Mouse (Mus musculus): ENCODE measurements at regions not wholly inside any gene's neighbourhood (a gene's known extent, or its start where the extent isn't known, plus 50 kb on each side); places are given as distances from the start of the nearest gene placed in this dataset.

- DNase-seq (ENCODE audit: low spot score) = no peak
Observed at GRCm38 (mm10) chr1:193700217-193700616, 330.1 kb upstream of the Camk1g start.

GRCm38 (mm10) chr1:193698603-193699266 lies 328.6 kb upstream of the Camk1g start:
- DNase-seq (ENCODE audit: low spot score) = peak; percentile 70

GRCm38 (mm10) chr1:193697857-193698256 lies 327.8 kb upstream of the Camk1g start:
- no peak for DNase-seq (ENCODE audit: low spot score)

DNA sequence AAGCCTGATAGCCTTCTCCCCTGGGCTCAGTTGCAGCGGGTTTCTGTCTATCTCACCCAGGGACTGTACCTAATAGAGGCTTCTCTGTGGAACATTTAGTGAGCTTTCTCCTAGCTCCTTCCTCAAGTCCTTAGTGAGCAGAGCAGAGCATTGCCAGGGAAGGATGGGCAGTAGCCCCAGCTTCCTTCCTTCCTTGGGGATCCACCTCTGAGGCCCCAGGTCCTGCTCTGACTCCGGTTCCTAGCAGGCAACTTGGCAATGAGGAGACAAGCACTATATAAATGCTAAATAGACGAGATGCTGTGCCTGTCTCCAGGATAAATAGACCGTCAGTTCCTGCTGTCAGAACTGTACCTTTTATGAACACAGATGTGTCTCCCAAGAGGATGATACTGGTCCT lies 326.9 kb upstream of the Camk1g start:
- no peak for DNase-seq (ENCODE audit: low spot score)

GRCm38 (mm10) chr1:193692991-193693390 lies 322.9 kb upstream of the Camk1g start:
- no peak for DNase-seq (ENCODE audit: low spot score)

DNA sequence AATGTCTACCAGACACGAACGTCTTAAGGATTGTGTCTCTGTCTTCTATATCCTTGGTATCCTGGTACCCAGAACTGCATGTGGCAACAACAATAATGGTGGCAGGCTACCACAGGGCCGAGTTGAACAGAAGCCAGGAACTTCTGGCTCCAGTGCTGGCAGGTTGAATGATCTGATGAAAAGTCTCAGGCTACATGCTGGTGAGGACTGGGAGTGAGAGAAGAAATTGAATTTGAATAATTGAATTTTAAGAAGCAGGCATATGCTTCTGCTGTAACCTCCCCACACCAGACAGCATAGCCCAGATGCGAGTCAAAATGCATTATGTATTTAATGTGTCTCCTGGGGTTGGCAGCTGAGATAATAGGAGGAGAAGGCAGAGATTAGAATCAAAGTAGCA lies 319.5 kb upstream of the Camk1g start:
- no peak for DNase-seq (ENCODE audit: low spot score)

GRCm38 (mm10) chr1:193682917-193683316 lies 312.8 kb upstream of the Camk1g start:
- no peak for DNase-seq (ENCODE audit: low spot score)

DNA sequence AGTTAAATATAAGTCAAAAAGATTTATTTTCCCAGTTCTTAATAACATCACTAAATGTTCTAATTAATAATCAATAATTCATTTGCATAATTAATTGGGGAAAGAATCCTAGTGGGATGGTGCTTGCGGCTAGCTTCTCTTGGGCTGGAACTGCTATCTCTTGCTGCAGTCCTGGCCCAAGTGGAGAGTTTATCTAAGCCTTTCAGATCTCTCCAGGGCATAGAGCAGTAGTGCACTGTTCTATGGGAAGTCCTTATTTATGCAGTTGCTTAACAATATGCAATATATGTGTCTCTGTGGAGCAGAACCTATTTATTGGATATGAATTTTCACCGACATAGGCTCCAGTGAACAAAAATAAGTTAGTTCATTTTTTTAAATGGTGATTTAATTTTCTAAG lies 308.4 kb upstream of the Camk1g start:
- DNase-seq (ENCODE audit: low spot score) = no peak

GRCm38 (mm10) chr1:193673236-193673830 lies 303.2 kb upstream of the Camk1g start:
- DNase-seq (ENCODE audit: low spot score) = no peak

DNA sequence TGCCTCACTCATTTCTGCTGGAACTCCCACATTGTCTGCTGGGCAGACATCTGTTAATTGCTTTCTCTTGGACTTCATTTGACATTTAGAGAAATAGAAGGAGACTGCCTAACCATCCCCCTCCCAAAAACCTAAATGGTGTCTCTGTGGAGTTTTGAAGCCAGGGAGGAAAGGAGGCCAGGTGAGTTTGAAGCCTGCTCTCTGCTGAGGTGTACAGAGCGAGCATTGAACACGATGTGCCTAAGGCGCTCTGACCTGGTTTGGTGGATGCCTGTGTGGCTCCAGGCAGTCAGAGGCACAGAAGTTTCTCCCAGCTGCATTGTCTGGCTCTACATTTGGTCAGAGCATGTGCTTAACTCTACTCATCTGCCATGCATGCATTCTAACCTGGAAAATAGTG lies 302.6 kb upstream of the Camk1g start:
- no peak for DNase-seq (ENCODE audit: low spot score)

DNA sequence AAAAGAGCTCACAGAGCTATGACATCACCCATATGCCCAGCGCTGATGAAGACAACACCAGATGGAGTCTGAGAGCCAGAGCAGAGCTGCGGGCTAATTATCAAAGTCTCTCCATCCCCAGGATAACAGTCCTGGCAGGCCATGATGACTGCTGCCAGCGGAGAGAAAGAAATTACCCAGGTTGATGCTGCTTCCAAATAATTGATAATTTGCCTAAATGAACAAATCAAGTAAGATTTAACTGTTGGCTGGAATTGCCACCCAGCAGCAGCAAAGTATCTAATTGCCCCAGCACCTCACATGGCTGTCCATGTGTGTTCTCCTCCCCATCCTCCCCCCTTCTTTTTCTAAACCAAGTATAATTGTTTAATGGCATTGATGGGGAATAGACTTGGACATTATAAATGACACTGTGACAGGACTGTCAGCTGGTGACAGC lies 301.7 kb upstream of the Camk1g start:
- no peak for DNase-seq (ENCODE audit: low spot score)

- no peak for DNase-seq (ENCODE audit: low spot score)
Observed at GRCm38 (mm10) chr1:193671046-193671445, 300.9 kb upstream of the Camk1g start.

DNA sequence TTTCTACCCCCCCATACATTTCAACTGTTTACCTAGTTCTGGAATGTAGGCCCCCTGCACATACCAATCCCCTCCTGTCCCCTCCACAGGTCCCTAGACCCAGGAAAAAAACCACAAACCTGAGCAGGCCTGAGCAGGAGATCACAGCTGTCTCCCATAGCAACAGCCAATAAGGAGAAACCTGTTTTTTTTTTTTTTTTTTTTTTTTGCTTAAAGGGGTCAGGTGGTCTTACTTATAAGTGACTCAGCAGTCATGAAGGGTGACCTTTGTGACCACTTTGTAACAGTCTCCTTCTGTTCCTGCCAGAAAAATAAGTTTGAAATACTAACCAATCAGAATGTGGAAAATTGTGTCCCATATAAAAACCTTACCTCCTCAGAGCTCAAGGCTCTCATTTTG lies 299.9 kb upstream of the Camk1g start:
- DNase-seq (ENCODE audit: low spot score) = no peak

- DNase-seq (ENCODE audit: low spot score) = no peak
Observed at GRCm38 (mm10) chr1:193668841-193669240, 298.7 kb upstream of the Camk1g start.

DNA sequence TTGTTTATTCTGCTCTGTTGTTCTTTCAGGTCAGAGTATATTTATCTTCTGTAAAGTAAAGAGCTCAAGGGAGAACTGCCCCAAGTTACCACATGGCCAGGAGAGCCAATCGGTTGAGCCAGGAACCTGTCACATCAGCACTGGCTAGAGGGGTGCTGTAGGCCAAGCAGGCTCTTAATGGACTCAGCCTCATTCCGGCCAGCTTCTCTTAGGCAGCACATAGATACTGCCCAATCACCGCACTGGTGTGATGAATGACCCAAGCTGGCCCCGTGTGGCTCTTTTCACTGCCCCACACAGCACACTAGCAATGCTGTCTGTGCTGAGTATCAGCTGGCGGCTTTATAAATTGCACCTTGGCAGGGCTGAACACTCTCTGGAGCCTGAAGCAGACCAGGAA lies 295.8 kb upstream of the Camk1g start:
- DNase-seq (ENCODE audit: low spot score) = no peak

GRCm38 (mm10) chr1:193664569-193664968 lies 294.5 kb upstream of the Camk1g start:
- DNase-seq (ENCODE audit: low spot score) = no peak

DNA sequence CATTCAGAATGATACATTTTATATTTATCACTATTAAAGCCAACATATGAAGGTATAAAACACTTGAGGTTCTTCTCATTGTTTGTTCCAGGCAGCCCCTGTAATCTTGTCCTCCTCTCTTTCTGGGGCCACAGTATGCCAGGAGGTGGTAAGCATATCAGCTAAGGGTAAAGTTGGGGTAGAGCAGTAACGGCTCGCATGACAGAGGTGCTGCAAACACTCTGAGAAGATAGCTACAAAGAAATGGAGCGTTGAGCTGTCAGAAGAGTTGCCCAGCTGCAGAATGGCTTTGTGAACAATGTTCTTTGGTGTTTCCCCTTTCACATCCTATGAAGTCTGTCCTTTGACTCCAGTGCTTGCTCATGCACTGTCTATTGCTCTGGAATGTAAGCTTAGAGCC lies 293.5 kb upstream of the Camk1g start:
- DNase-seq (ENCODE audit: low spot score) = no peak

DNA sequence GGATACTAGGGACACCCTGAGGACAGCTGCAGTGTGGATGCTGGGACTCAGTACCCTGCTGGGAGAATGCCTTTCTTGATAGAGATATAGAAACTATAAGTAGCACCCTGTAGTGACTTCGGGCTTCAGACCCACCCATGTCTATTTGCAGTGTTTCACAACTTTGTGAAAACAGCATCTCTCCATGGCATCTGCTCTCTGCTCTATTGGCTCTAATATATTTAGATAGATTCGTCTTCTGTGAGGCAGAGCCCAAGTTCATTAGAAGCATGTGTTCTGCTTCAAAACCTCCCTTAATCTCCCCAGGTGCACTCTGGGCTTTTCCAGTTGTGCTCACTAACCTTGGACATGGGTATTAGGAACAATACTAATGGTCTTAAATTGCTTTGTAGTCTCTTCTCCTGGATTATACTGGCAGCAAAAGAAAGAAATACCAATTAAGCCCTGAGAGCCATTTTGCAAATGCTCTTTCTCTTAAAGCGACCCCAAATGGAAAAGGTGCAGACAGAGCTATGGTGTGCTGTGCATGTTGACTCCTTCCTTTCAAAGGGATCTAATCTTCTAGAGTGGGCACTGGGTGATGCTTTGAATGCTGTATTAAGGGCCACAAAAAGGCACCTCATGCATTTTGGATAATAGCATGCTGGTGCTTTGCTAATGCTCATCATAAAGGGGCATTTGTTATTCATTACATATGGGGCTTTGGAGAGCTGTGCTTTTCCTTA lies 292.2 kb upstream of the Camk1g start:
- DNase-seq (ENCODE audit: low spot score) = no peak

DNA sequence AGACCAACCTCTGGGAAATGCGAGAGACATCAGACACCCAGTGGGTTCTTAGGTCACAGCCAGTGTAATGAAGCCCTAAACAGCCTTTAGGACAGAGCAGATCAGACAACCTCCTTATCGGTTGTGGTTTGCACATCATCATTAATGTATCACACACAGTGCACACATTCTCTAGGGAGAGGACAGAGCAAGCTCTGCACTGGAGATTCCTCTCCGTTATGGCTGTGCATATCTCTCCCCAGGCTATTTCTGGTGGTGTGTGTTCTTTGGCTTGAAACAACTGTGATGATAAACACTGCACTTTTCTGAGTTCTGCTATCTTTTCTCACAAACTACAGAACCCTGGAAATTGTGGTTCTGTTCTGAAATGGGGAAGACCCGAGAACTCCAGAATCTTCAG lies 291.3 kb upstream of the Camk1g start:
- no peak for DNase-seq (ENCODE audit: low spot score)

DNA sequence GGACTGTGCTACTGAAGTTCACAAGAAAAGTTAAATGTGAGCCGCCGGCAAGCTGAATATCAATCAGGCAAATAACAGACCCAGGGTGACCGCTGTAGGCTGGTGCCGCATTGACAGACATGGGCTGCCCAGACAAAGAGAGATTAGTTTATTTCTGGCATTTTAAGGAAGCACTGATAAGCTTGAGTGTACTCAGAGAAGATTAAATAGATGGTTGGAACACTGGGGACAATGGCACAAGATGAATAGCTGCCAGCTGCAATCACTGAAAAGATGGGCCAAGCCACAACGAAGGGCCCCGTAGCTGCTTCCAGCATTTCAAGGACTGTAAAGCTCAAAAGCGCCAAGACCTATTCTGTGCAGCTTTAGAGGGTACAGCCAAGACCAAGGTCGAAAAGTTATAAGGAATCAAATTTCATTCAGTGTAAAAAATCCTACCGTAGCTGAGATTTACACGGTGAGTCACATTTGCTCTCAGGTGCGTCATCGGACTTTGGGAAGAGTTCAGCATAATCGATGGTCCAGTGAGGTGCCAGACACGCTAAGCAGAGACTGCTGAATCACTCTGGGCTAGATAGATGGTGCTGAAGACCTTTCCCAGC lies 285.1 kb upstream of the Camk1g start:
- no peak for DNase-seq (ENCODE audit: low spot score)

DNA sequence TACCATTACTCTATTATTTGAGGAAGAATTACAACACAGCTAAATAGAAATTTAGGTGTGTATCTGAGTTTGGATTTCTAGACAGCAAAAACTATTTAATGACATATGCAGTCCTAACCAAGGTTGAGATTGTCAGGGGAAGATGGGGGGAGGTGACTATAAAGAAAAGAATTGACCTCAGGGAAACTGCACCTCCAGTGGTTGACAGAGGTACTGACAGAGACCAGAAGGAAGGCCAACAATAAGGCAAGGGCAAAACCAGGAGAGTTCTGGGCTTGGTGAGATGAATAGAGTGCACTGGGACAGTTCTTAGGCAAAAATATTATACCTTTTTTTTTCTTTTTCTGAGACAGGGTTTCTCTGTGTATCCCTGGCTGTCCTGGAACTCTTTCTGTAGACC lies 280.2 kb upstream of the Camk1g start:
- DNase-seq (ENCODE audit: low spot score) = no peak

GRCm38 (mm10) chr1:193649400-193649799 lies 279.3 kb upstream of the Camk1g start:
- no peak for DNase-seq (ENCODE audit: low spot score)
